Mouse (Mus musculus): Measurements from ENCODE around the gene Ppp2r1a. TPM values are rescaled to one million over a fixed set of nuclear protein-coding genes. Genes with fewer than 3 reads are reported as not detected.

The Ppp2r1a gene
- polyA plus RNA-seq, 1 experiment from 2014 or later, result 221 TPM

DNA sequence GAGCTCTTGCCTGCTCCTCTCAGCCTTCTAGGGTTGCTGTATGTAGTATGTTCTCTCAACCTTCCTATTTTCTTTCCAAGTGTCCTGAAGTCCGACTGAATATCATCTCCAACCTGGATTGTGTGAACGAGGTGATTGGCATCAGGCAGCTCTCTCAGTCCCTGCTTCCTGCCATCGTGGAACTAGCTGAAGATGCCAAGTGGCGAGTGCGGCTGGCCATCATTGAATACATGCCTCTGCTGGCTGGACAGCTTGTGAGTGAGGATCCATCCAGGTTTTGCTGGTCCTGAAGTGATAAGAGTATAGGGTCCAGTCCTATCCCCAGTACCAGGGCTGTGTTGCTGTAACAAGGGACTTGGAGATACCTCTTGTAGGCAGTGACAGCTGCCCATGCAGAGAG is 15.3 kb downstream of the Ppp2r1a start:
- no peak overlapping the region for H3K4me3 ChIP-seq (ENCODE audit: low read depth, low read length)
- DNase-seq (ENCODE audit: low spot score), result no peak
- TF ChIP-seq EP300 (IDR thresholded peaks at IDR 0.05) (no peak), CTCF (IDR thresholded peaks at IDR 0.05) (no peak)
- H3K4me1 ChIP-seq (ENCODE audit: insufficient read depth, low read depth, low read length), result no peaks in the 10 kb centered on the region
- H3K27ac ChIP-seq (ENCODE audit: low read length), result no peak overlapping the region
- H3K9me3 ChIP-seq (ENCODE audit: low read length), result no peaks in the 10 kb centered on the region
- H3K36me3 ChIP-seq (ENCODE audit: insufficient read depth, low read length), result peaks cover 84% of the 10 kb centered on the region
- no peak for ATAC-seq
- H3K9ac ChIP-seq (replicated peaks; ENCODE audit: low read depth), result no peak overlapping the region
- H3K4me2 ChIP-seq (replicated peaks; ENCODE audit: low read depth, low read length), result no peak overlapping the region
- no peaks in the 10 kb centered on the region for H3K27me3 ChIP-seq (replicated peaks; ENCODE audit: insufficient read depth, low read length)
- WGBS, result 87% methylated on average over 5 of the region's 5 CpGs

DNA sequence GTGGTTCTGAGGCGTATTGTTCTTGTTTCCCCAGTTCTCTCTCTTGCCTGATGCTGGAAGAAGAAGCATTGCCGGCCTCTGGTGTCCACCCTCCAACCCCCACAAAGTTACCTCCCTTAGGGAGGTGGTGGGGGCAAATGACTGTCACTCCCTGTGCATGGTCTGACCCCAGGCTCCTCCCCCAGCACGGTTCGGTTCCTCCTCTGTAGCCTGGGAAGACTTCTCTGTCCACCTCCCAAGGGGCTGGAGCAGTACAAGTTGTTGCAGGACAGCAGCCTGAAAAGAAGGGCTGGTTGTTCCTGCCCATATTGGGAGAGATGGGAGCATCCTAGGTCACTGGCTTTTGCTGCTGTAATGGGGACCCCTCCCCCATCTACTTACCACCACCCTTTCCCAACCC is 20.3 kb downstream of the Ppp2r1a start:
- no peak overlapping the region for H3K9ac ChIP-seq (replicated peaks; ENCODE audit: low read depth)
- no peak overlapping the region for H3K27ac ChIP-seq (ENCODE audit: low read length)
- no peak for ATAC-seq
- H3K9me3 ChIP-seq (ENCODE audit: low read length), result no peaks in the 10 kb centered on the region
- H3K27me3 ChIP-seq (replicated peaks; ENCODE audit: insufficient read depth, low read length), result no peaks in the 10 kb centered on the region
- H3K4me2 ChIP-seq (replicated peaks; ENCODE audit: low read depth, low read length), result no peak overlapping the region
- H3K4me3 ChIP-seq (ENCODE audit: low read depth, low read length), result no peak overlapping the region
- no peak for DNase-seq (ENCODE audit: low spot score)
- H3K4me1 ChIP-seq (ENCODE audit: insufficient read depth, low read depth, low read length), result no peaks in the 10 kb centered on the region
- peaks cover 55% of the 10 kb centered on the region for H3K36me3 ChIP-seq (ENCODE audit: insufficient read depth, low read length)
- 92% methylated on average over 4 of the region's 4 CpGs for WGBS
- no peak for TF ChIP-seq CTCF (IDR thresholded peaks at IDR 0.05)

DNA sequence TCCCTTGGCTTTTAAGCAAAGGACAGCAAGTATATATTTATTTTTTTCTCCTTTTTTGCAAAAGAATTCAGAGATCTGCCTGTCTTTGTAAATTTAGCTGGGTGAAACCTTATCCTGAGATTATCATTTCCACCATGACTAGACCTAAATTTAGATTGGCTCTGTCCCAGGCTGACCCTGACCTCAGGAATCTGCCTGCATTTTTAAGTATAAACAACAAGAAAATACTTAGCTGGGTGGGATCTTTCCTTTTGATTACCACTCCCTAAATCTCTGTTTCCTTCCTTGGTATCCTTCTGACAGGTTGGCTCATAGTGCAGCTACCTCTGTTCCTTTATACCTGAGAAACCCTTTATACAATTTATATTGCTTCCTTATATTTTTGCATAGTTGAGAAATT is 21.6 kb downstream of the Ppp2r1a start:
- no peak for DNase-seq (ENCODE audit: low spot score)
- peaks cover 43% of the 10 kb centered on the region for H3K36me3 ChIP-seq (ENCODE audit: insufficient read depth, low read length)

DNA sequence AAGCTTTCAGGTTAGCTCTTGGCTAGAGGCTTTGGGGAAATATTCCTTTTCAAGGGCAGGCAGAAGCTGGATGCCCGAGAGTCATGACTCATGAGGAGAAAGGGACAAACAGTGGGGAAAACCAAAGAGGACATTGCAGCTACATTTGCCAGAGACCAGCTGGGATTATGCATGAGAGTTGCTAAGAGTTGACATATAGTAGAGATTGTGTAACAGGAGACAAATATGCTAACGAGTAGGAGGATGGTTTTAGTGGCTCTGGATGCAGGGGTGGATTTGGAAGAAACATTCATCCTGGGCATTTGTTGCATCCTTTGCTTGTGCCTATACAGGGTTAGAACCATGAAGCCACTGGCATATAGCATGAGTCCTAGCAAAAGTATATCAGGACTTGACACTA is 48.6 kb downstream of the Ppp2r1a start:
- H3K9me3 ChIP-seq (ENCODE audit: low read length), result no peaks in the 10 kb centered on the region
- WGBS, result 62% methylated on average over 2 of the region's 2 CpGs

More for the DNA sequence above, 21.6 kb downstream of the Ppp2r1a start:
- no peaks in the 10 kb centered on the region for H3K4me1 ChIP-seq (ENCODE audit: insufficient read depth, low read depth, low read length)
- H3K4me2 ChIP-seq (replicated peaks; ENCODE audit: low read depth, low read length), result no peak overlapping the region
- H3K9me3 ChIP-seq (ENCODE audit: low read length), result no peaks in the 10 kb centered on the region
- TF ChIP-seq CTCF (IDR thresholded peaks at IDR 0.05), result no peak
- TF ChIP-seq EP300 (IDR thresholded peaks at IDR 0.05), result no peak
- H3K9ac ChIP-seq (replicated peaks; ENCODE audit: low read depth), result no peak overlapping the region
- H3K4me3 ChIP-seq (ENCODE audit: low read depth, low read length), result no peak overlapping the region
- no peak overlapping the region for H3K27ac ChIP-seq (ENCODE audit: low read length)
- ATAC-seq, result no peak
- no peaks in the 10 kb centered on the region for H3K27me3 ChIP-seq (replicated peaks; ENCODE audit: insufficient read depth, low read length)

DNA sequence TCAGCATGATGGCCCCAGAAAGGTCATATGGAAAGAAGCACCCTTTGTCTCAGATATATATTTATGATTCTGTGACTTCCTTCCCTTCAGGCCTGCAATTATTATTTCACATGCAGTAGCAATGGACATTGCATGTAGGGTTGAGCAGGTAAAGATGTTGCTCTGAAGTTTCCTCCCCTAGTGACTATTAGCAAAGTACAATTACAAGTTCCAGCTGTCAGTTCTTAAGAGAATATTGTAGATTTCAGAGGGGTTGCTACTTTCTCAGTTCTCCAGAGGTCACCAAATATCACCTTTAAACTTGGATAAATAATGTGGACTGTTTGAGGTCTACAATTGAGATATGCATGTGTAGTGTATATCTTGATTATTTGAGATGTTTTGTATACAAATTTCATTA is 51.3 kb downstream of the Ppp2r1a start, which contains the start of gene Vmn1r233:
Vmn1r233 (minus strand) TSS at position 101 of the 400 bp plus-strand sequence.
- Histone ChIP-seq H3K27ac (ENCODE audit: low read length) (no peak within 1 kb of the TSS), H3K4me3 (ENCODE audit: low read depth, low read length) (no peak within 1 kb of the TSS), H3K9ac (replicated peaks; ENCODE audit: low read depth) (no peak within 1 kb of the TSS), H3K36me3 (ENCODE audit: insufficient read depth, low read length) (no peaks in the 10 kb centered on the region), H3K4me2 (replicated peaks; ENCODE audit: low read depth, low read length) (no peak within 1 kb of the TSS), H3K9me3 (ENCODE audit: low read length) (no peaks in the 10 kb centered on the region), H3K4me1 (ENCODE audit: insufficient read depth, low read depth, low read length) (no peaks in the 10 kb centered on the region), H3K27me3 (replicated peaks; ENCODE audit: insufficient read depth, low read length) (no peaks in the 10 kb centered on the region)
- TF ChIP-seq EP300 (IDR thresholded peaks at IDR 0.05), result no peak
- no peak for TF ChIP-seq CTCF (IDR thresholded peaks at IDR 0.05)
- no peak for ATAC-seq
- DNase-seq (ENCODE audit: low spot score), result no peak

More for the DNA sequence above, 48.6 kb downstream of the Ppp2r1a start:
- no peak overlapping the region for H3K4me3 ChIP-seq (ENCODE audit: low read depth, low read length)
- no peak for ATAC-seq
- no peak for DNase-seq (ENCODE audit: low spot score)
- H3K27me3 ChIP-seq (replicated peaks; ENCODE audit: insufficient read depth, low read length), result no peaks in the 10 kb centered on the region
- no peak for TF ChIP-seq CTCF (IDR thresholded peaks at IDR 0.05)
- TF ChIP-seq EP300 (IDR thresholded peaks at IDR 0.05), result no peak
- H3K4me2 ChIP-seq (replicated peaks; ENCODE audit: low read depth, low read length), result no peak overlapping the region
- H3K27ac ChIP-seq (ENCODE audit: low read length), result no peak overlapping the region
- H3K9ac ChIP-seq (replicated peaks; ENCODE audit: low read depth), result no peak overlapping the region
- no peaks in the 10 kb centered on the region for H3K36me3 ChIP-seq (ENCODE audit: insufficient read depth, low read length)
- H3K4me1 ChIP-seq (ENCODE audit: insufficient read depth, low read depth, low read length), result no peaks in the 10 kb centered on the region

DNA sequence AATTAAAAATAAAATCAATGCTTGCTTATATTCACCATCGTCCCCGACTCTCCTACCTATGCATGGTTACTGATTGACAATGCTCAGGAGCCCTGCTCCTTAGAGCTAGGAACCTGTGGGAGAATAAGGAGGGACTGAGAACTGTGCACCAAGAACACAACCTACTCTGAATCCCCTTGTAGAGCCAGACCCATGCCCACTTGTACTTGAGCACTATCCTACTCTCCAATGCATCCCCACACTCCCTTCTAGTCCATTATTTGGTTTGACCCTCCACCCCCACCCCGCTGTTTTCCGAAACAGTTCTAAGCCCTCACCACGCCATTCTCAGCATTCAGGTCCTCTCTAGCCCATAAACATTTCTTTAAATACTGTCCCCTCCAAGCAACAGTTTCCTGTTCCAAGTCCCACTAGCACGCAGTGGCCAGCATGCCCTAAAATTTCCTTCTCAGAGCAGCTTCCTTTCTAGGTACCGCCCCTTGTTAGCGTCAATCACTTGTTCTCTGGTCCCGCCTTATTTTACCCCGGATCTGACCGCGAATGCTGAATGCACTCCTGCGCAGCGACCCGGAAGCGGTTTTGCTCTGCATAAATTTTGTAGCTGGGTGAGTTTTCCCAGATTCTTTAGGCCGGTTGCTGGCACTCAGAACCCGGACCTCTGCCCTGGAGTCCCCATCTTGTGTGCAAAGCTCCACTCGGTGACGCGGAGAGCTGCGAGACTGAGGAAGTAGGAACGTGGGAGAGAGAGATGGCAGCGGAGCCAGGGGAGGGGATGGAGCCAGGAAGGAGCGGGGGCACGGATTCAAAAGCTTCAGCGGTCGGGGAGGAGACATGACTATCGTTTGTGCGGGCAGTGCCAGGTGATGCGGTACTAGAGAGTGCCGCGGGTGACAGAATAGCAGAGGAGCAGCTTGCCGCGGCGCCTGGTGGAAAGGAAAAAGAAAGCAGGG is 63.5 kb downstream of the Ppp2r1a start, which contains the start of gene Zfp160:
Zfp160 (plus strand) TSS at position 522 of the 950 bp plus-strand sequence.
- Histone ChIP-seq H3K4me1 (ENCODE audit: insufficient read depth, low read depth, low read length) (peaks cover 7% of the 10 kb centered on the region; the same call in 1 of the 2 replicates), H3K4me3 (ENCODE audit: low read depth, low read length) (peak within 1 kb of the TSS; percentile 93), H3K9me3 (ENCODE audit: low read length) (no peaks in the 10 kb centered on the region), H3K27ac (ENCODE audit: low read length) (peak within 1 kb of the TSS; percentile 95), H3K9ac (replicated peaks; ENCODE audit: low read depth) (peak within 1 kb of the TSS; percentile 82), H3K36me3 (ENCODE audit: insufficient read depth, low read length) (no peaks in the 10 kb centered on the region; the same call in 1 of the 2 replicates), H3K4me2 (replicated peaks; ENCODE audit: low read depth, low read length) (peak within 1 kb of the TSS; percentile 71), H3K27me3 (replicated peaks; ENCODE audit: insufficient read depth, low read length) (no peaks in the 10 kb centered on the region)
- ATAC-seq (peak; percentile 99), DNase-seq (ENCODE audit: low spot score) (peak; percentile 97)
- 7% methylated on average over 36 of the region's 36 CpGs for WGBS
- peak; percentile 22; the same call in 1 of the 2 replicates for TF ChIP-seq EP300 (IDR thresholded peaks at IDR 0.05)
- TF ChIP-seq CTCF (IDR thresholded peaks at IDR 0.05), result no peak

All from lung, postnatal 0 days (tissue).